Mouse (Mus musculus): ENCODE measurements at regions not wholly inside any gene's neighbourhood (a gene's known extent, or its start where the extent isn't known, plus 50 kb on each side); places are given as distances from the start of the nearest gene placed in this dataset.

- DNase-seq (ENCODE audit: low read depth, low spot score) = no peak
Observed at GRCm38 (mm10) chr1:136717830-136718517, 93.3 kb downstream of the Zfp281 start.

GRCm38 (mm10) chr1:136723839-136724443, 99.2 kb downstream of the Zfp281 start:
- DNase-seq (ENCODE audit: low read depth, low spot score) = no peak

- DNase-seq (ENCODE audit: low read depth, low spot score) = no peak
Observed at GRCm38 (mm10) chr1:136725242-136725641, 100.5 kb downstream of the Zfp281 start.

DNA sequence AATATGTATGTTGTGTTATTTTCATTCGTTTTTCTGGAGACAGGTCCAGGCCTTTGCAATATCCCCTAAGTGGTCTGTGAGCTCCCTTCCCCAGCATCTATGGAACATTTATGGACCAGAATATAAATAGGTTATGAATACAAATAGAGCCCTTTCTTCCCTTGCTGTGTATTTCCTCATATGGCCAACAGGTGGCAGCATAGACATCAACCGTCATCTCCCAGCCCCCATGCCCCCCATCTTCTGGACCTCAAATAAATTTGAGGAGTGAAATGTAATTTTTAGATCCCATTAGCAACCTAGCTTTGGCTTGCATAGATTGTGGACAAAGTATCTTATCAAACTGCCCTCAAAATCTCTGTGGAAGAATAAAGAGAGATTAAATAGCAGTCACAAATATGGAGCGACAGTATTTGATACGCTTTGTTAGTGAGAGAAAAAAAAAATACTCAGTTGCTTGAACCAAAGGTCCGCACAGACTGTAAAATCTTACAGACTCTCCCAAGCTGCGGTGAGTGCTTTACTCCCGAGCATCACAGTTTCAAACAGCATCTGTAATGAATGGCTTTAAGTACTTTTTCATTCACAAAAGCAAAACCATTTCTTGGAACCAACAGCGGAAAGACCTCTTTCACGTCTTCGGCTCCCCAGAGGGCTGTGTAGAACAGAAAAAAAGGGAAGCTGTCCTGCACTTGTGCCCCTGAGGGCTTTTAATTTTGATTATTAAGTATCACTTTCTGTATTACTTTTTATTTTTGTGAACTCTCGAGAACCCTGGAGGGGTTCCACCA, 101.6 kb downstream of the Zfp281 start:
- DNase-seq (ENCODE audit: low read depth, low spot score) = no peak

GRCm38 (mm10) chr1:136727868-136728631, 103.3 kb downstream of the Zfp281 start:
- DNase-seq (ENCODE audit: low read depth, low spot score) = no peak

- no peak for DNase-seq (ENCODE audit: low read depth, low spot score)
Observed at GRCm38 (mm10) chr1:136728632-136728944, 103.9 kb downstream of the Zfp281 start.

GRCm38 (mm10) chr1:136730638-136731037, 105.9 kb downstream of the Zfp281 start:
- no peak for DNase-seq (ENCODE audit: low read depth, low spot score)

GRCm38 (mm10) chr1:136738030-136738429, 113.3 kb downstream of the Zfp281 start:
- no peak for DNase-seq (ENCODE audit: low read depth, low spot score)

GRCm38 (mm10) chr1:136739486-136739885, 114.8 kb downstream of the Zfp281 start:
- no peak for DNase-seq (ENCODE audit: low read depth, low spot score)

- DNase-seq (ENCODE audit: low read depth, low spot score) = no peak
Observed at GRCm38 (mm10) chr1:136741061-136741460, 116.4 kb downstream of the Zfp281 start.

GRCm38 (mm10) chr1:136749188-136749587, 124.5 kb downstream of the Zfp281 start:
- peak; percentile 32 for DNase-seq (ENCODE audit: low read depth, low spot score)

GRCm38 (mm10) chr1:136751464-136752191, 126.9 kb downstream of the Zfp281 start:
- DNase-seq (ENCODE audit: low read depth, low spot score) = no peak

DNA sequence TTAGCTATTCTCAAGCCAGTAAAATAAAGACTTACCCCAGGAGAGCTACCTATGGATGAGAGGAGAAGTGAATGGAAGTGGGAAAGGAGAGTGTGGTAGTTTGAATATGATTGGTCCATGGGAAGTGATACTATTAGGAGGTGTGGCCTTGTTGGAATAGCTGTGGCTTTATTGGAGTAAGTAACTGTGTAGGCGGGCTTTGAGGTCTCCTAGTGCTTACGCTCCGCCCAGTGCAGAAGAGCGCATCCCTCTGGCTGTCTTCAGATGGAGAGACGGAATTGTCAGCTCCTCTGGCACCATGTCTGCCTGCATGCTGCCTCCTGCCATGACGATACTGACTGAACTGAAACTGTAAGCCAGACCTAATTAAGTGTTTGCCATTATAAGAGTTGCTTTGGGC, 129.6 kb downstream of the Zfp281 start:
- no peak for DNase-seq (ENCODE audit: low read depth, low spot score)

DNA sequence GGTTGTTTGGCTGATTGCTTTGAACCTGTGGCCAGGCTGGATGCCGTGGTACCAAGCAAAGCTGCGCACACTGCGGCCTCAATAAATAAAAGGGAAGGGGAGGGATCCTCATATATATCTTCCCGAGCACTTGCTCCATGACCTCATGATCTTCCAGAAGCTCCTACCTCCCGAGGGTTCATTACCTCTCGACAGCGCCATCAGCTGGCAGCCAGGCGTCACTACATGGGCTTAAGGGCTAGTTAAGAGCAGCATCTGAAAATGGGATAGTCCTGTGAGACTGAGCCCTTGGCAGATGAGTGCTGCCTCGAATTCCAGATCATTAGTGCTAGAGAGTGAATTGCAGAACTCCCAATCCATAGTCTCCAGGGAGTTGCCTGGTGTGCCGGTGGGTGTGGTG, 134.0 kb downstream of the Zfp281 start:
- DNase-seq (ENCODE audit: low read depth, low spot score) = no peak

DNA sequence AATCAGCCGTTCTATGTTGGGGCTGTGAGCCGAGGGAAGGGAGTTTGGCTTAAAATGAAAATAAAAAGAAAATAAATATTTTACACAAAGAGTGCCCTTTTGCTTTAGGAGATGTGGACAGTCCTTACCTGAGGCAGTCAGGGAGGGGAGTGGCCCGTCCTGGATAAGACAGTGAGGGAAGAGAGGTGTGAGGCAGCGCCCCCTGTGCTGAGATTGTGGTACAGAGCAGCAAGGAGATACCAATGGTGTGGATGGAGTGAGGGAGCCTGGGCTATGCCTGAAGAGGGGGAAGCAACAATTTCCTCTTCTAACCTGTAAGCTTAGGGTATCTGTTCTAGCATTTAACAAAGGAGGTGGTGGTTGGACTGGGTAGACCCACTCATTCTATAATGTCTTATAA, 134.5 kb downstream of the Zfp281 start:
- DNase-seq (ENCODE audit: low read depth, low spot score) = no peak

GRCm38 (mm10) chr1:136761467-136761866, 136.8 kb downstream of the Zfp281 start:
- DNase-seq (ENCODE audit: low read depth, low spot score) = no peak

GRCm38 (mm10) chr1:136768969-136769401, 144.3 kb downstream of the Zfp281 start:
- no peak for DNase-seq (ENCODE audit: low read depth, low spot score)

- DNase-seq (ENCODE audit: low read depth, low spot score) = no peak
Observed at GRCm38 (mm10) chr1:136773743-136774142, 149.0 kb downstream of the Zfp281 start.

DNA sequence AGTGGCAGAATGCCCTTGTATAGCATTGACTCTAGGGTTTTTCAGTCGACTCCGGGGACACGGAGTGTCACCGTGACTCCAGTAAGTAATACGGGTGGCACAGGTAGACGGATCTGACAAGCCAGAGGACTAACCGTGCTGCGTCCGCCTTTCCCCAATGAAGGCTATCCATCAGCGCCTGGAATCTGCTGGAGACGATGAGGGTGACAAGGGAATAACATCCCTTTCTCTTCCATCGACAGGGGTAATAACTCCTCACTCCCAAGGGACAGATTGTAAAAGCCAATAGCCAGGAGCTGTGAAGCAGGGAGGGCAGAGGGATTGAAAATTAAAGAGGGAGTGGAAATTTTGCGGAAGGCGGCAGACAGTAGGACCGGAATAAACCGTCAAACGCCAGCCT, 151.5 kb downstream of the Zfp281 start:
- no peak for DNase-seq (ENCODE audit: low read depth, low spot score)

DNA sequence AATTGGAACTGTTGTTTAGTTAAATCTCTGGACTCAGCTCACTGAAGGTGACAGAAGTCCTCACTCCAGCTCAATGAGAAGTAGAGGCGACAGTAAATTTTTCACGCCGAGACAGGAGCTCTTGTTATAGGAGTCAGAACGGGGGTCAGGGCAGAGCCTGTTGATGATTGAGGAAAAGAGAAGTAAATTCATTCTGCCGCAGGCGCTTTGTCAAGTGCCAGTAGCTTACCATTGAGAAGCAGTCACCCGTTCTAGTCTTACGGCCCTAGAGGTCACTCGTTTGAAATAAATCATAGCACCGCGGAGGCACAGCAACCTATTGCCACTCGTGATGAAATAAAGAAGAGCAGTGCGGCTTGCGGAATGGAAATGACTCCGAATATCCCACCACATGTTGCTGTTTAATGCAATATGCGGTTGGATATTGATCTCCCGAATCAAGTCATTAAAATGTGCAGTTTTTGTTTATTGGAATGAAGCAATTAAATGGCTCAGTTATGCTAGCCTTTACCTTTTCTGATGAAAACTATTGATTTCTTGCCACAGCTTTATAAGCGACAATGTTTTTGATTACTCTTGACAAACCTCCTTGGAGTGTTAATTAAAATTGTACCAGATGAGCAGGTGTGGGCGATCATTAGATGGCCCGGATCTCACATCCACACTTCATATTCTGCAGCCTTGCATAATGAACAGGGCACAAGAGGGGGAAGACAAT, 152.7 kb downstream of the Zfp281 start:
- DNase-seq (ENCODE audit: low read depth, low spot score) = no peak

DNA sequence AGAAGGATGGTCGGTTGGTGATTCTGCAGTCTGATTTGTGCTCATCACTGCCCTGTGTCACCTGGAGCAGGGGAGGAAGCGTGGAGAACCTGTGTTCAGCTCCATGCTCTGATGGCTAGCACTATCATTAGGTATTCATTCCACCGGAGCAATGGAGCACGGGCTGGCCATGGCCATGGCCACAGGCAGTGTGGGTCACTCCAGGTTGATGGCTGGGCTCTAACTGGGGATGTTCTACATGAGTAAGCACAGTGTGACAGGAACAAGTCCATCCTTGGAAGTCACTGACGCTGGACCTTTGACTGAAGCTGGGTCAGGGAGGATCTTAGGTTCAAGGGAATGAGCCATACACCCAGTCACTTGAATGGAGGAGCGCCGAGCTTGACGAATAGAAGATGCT, 154.7 kb downstream of the Zfp281 start:
- no peak for DNase-seq (ENCODE audit: low read depth, low spot score)
